Mouse (Mus musculus) MEL (cell line): Measurements from ENCODE around the gene Trp53i13. TPM values are rescaled to one million over a fixed set of nuclear protein-coding genes. Genes with fewer than 3 reads are reported as not detected.

Experiments used
- DNase-seq: peaks from one replicate; pipeline ENCODE4 v3.0.0; 2011; ENCODE audit warnings: low read depth, low spot score
- H3K27ac ChIP-seq: 2 replicates; pipeline ENCODE4 v1.5.1; 2012; ENCODE audit warnings: low read depth, mild to moderate bottlenecking, control low read depth, low read length, moderate library complexity; ENCODE audit not compliant: control insufficient read depth
- H3K27me3 ChIP-seq, 2 experiments: fragments of 150-350 bp in 1 of 2; sonication (generic) in 1 of 2; 2 replicates each; pipeline ENCODE4 v1.6.1; 2012; ENCODE audit warnings: low read length in 2 of 2, mild to moderate bottlenecking in 2 of 2, improper control_type of control experiment in 1 of 2, moderate library complexity in 1 of 2; ENCODE audit not compliant: insufficient read depth in 2 of 2, control insufficient read depth in 1 of 2
- H3K36me3 ChIP-seq, 2 experiments: 2 replicates each; pipeline ENCODE4 v1.6.1; 2012 to 2014; ENCODE audit warnings: low read length in 2 of 2, improper control_type of control experiment in 1 of 2, inconsistent platforms in 1 of 2, mild to moderate bottlenecking in 1 of 2; ENCODE audit not compliant: insufficient read depth in 2 of 2, control insufficient read depth in 1 of 2
- H3K4me1 ChIP-seq, 2 experiments: fragments of 150-350 bp in 1 of 2; sonication (generic) in 1 of 2; 2 replicates each; pipeline ENCODE4 v1.6.1; 2012; ENCODE audit warnings: low read length in 2 of 2, improper control_type of control experiment in 1 of 2, mild to moderate bottlenecking in 1 of 2; ENCODE audit not compliant: insufficient read depth in 2 of 2, control insufficient read depth in 1 of 2
- H3K4me3 ChIP-seq, 2 experiments: fragments of 150-350 bp in 1 of 2; sonication (generic) in 1 of 2; 2 replicates each; pipeline ENCODE4 v1.5.1; 2012; ENCODE audit warnings: low read depth in 2 of 2, low read length in 2 of 2, mild to moderate bottlenecking in 2 of 2, moderate library complexity in 2 of 2, control low read depth in 1 of 2, improper control_type of control experiment in 1 of 2; ENCODE audit not compliant: control insufficient read depth in 1 of 2, insufficient read depth in 1 of 2
- H3K79me2 ChIP-seq: 2 replicates; pipeline ENCODE4 v1.6.1; 2012; ENCODE audit warnings: mild to moderate bottlenecking, low read length, moderate library complexity; ENCODE audit not compliant: control insufficient read depth, poor library complexity, insufficient read depth
- H3K9ac ChIP-seq: 2 replicates; pipeline ENCODE4 v1.6.1; 2012; ENCODE audit warnings: low read depth, mild to moderate bottlenecking, control low read depth, low read length, moderate library complexity; ENCODE audit not compliant: control insufficient read depth, poor library complexity, severe bottlenecking
- H3K9me3 ChIP-seq: fragments of 150-350 bp; sonication (generic); replicated peaks from 2 replicates; pipeline ENCODE4 v1.6.1; 2012; ENCODE audit warnings: mild to moderate bottlenecking, low read length, improper control_type of control experiment, moderate library complexity; ENCODE audit not compliant: insufficient read depth
- CHD1 ChIP-seq: IDR thresholded peaks from 2 replicates; pipeline ENCODE4 v1.6.1; 2012; ENCODE audit warnings: low read depth, mild to moderate bottlenecking, inconsistent platforms, low read length, improper control_type of control experiment
- CHD2 ChIP-seq: IDR thresholded peaks from 2 replicates; pipeline ENCODE4 v1.6.1; 2011; ENCODE audit warnings: low read length, improper control_type of control experiment
- E2F4 ChIP-seq: IDR thresholded peaks from 2 replicates; pipeline ENCODE4 v1.6.1; 2011; ENCODE audit warnings: low read depth, low read length, improper control_type of control experiment, borderline replicate concordance
- EP300 ChIP-seq, 2 experiments: IDR thresholded peaks; 2 replicates each; pipeline ENCODE4 v1.6.1; 2011; ENCODE audit warnings: improper control_type of control experiment in 2 of 2, low read length in 2 of 2, low read depth in 1 of 2, mild to moderate bottlenecking in 1 of 2
- GABPA ChIP-seq: IDR thresholded peaks from 2 replicates; pipeline ENCODE4 v1.6.1; 2012; ENCODE audit warnings: low read depth, mild to moderate bottlenecking, inconsistent platforms, low read length, improper control_type of control experiment, moderate library complexity
- GATA1 ChIP-seq: IDR thresholded peaks from 2 replicates; pipeline ENCODE4 v1.6.1; 2011; ENCODE audit warnings: low read depth, low read length, improper control_type of control experiment
- JUND ChIP-seq: IDR thresholded peaks from 2 replicates; pipeline ENCODE4 v1.6.1; 2011; ENCODE audit warnings: low read depth, mild to moderate bottlenecking, improper control_type of control experiment, low read length
- MAFK ChIP-seq: IDR thresholded peaks from 2 replicates; pipeline ENCODE4 v1.6.1; 2011; ENCODE audit warnings: low read depth, mild to moderate bottlenecking, low read length, improper control_type of control experiment, borderline replicate concordance
- MAZ ChIP-seq: IDR thresholded peaks from 2 replicates; pipeline ENCODE4 v1.6.1; 2012; ENCODE audit warnings: low read depth, mild to moderate bottlenecking, inconsistent platforms, low read length, improper control_type of control experiment
- MEF2A ChIP-seq: IDR thresholded peaks from 2 replicates; pipeline ENCODE4 v1.6.1; 2014; ENCODE audit warnings: low read depth, mild to moderate bottlenecking, inconsistent platforms, low read length, improper control_type of control experiment; ENCODE audit not compliant: poor library complexity, insufficient replicate concordance, severe bottlenecking; ENCODE audit errors: extremely low read depth
- MYB ChIP-seq: IDR thresholded peaks from 2 replicates; pipeline ENCODE4 v1.6.1; 2011; ENCODE audit warnings: mild to moderate bottlenecking, low read depth, low read length, improper control_type of control experiment
- NELFE ChIP-seq: IDR thresholded peaks from 2 replicates; pipeline ENCODE4 v1.6.1; 2011; ENCODE audit warnings: low read depth, low read length, improper control_type of control experiment
- POLR2A ChIP-seq, 2 experiments: IDR thresholded peaks; 2 replicates each; pipeline ENCODE4 v1.6.1; 2011 to 2012; ENCODE audit warnings: low read length in 2 of 2, mild to moderate bottlenecking in 2 of 2, control low read depth in 1 of 2, improper control_type of control experiment in 1 of 2, low read depth in 1 of 2, moderate library complexity in 1 of 2; ENCODE audit not compliant: control insufficient read depth in 1 of 2, insufficient read depth in 1 of 2, poor library complexity in 1 of 2
- RCOR1 ChIP-seq: IDR thresholded peaks from 2 replicates; pipeline ENCODE4 v1.6.1; 2012; ENCODE audit warnings: low read depth, mild to moderate bottlenecking, inconsistent platforms, low read length, improper control_type of control experiment
- ZC3H11A ChIP-seq: IDR thresholded peaks from 2 replicates; pipeline ENCODE4 v1.6.1; 2012; ENCODE audit warnings: low read depth, mild to moderate bottlenecking, inconsistent platforms, low read length, improper control_type of control experiment
- ZMIZ1 ChIP-seq: IDR thresholded peaks from 2 replicates; pipeline ENCODE4 v1.6.1; 2012; ENCODE audit warnings: low read depth, mild to moderate bottlenecking, inconsistent platforms, low read length, improper control_type of control experiment, moderate library complexity
- polyA plus RNA-seq, 2 experiments: library from polyadenylated mRNA; stranded (reverse) in 1 of 2; unstranded in 1 of 2; fragments of >175 nt in 1 of 2; fragments of >200 nt in 1 of 2; gene quantifications; 2 replicates each; pipeline versions ENCODE4 v1.2.1 to v1.2.4; 2012; ENCODE audit warnings: low replicate concordance in 2 of 2, low read depth in 1 of 2; ENCODE audit not compliant: insufficient read length in 2 of 2, insufficient read depth in 1 of 2, missing spikeins in 1 of 2
- total RNA-seq: library from RNA; depleted of rRNA; stranded (reverse); fragments of 300-350 nt; gene quantifications from 2 replicates; pipeline ENCODE4 v1.2.3, GENCODE M21; 2012

The Trp53i13 gene
- total and polyA plus RNA-seq, 3 experiments, result 6.0 to 12.3 TPM; not detected in 1

DNA sequence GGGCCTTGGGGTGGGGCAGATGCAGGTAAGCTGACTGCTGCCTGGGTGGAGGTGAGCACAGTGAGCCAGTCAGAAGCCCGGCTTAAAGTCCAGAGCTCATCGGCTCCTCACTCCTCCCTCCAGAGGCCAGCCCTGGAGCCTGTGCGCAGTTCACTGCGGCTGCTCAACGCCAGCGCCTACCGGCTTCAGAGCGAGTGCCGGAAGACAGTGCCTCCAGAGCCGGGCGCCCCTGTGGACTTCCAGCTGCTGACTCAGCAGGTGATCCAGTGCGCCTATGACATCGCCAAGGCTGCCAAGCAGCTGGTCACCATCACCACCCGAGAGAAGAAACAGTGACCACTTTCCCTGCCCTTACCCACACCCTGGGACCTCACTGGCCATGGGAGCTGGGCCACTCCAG lies 9.5 kb downstream of the Trp53i13 start:
- H3K9ac ChIP-seq, result no peak overlapping the region
- no peak for DNase-seq
- H3K27me3 ChIP-seq, result no peaks in the 10 kb centered on the region
- no peaks in the 10 kb centered on the region for H3K9me3 ChIP-seq
- peaks cover 0 to 4% of the 10 kb centered on the region in 2 experiments; a peak in 1 of 4 replicates for H3K4me1 ChIP-seq
- H3K79me2 ChIP-seq, result no peaks in the 10 kb centered on the region
- H3K27ac ChIP-seq, result no peak overlapping the region
- H3K4me3 ChIP-seq, result no peak overlapping the region
- TF ChIP-seq MYB (no peak), MAFK (0 out of 2 replicates have a peak, but pooled peaks have one; percentile 63), ZC3H11A (no peak)
- H3K36me3 ChIP-seq, result peaks cover 0 to 1% of the 10 kb centered on the region in 2 experiments; a peak in 1 of 4 replicates

DNA sequence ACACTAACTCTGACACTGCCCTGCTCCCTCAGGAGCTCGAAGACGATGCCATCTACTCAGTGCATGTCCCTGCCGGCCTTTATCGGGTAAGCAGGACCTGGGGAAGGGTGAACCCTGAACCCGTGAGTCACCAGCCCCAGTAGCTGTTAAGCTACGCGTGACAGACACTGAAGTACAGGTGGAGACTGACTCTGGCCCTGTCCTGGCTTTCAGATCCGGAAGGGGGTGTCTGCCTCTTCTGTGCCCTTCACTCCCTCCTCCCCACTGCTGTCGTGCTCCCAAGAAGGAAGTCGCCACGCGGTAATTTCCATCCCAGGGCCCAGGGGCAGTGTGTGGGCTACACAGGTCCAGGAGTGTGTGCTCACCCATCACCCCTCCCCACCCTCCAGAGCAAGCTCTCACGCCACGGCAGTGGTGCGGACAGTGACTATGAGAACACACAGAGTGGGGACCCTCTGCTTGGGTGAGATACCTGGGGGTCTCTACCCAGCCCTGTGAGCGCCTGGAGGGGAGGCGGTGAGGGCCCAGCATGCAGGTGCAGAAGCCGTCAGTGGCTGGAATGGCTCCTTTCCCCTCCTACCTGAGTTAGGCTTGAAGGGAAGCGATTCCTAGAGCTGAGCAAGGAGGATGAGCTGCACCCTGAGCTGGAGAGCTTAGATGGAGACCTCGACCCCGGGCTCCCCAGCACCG lies 10.3 kb downstream of the Trp53i13 start:
- Histone ChIP-seq H3K27me3 (no peaks in the 10 kb centered on the region), H3K79me2 (no peaks in the 10 kb centered on the region), H3K36me3 (peaks cover 0 to 1% of the 10 kb centered on the region in 2 experiments; a peak in 1 of 4 replicates), H3K4me3 (no peak overlapping the region), H3K9ac (no peak overlapping the region), H3K27ac (no peak overlapping the region), H3K4me1 (peaks cover 0 to 4% of the 10 kb centered on the region in 2 experiments; a peak in 1 of 4 replicates), H3K9me3 (no peaks in the 10 kb centered on the region)
- no peak for DNase-seq
- TF ChIP-seq ZMIZ1 (no peak), MEF2A (no peak), GABPA (no peak), MYB (no peak), EP300 (IDR thresholded peaks at IDR 0.05; ENCODE audit: low read depth in 1 of 2, low read length in 2 of 2) (no peak), CHD1 (no peak), MAZ (no peak), POLR2A (IDR thresholded peaks at IDR 0.05; ENCODE audit: control insufficient read depth in 1 of 2, insufficient read depth in 1 of 2, low read depth in 1 of 2, low read length in 2 of 2, poor library complexity in 1 of 2) (no peak), RCOR1 (no peak), NELFE (no peak), GATA1 (no peak), JUND (no peak), ZC3H11A (no peak), CHD2 (no peak), E2F4 (no peak)
